Mouse (Mus musculus): Measurements from ENCODE around the gene Cnp.
A peak's percentile ranks its signal among the peaks of the same experiment; 100 is the strongest.

GRCm38 (mm10) chr11:100626701-100627195 is 52.0 kb downstream of the Cnp start:
- TF ChIP-seq CTCF (IDR thresholded peaks at IDR 0.05; ENCODE audit: low read depth) (peak; percentile 93), EP300 (IDR thresholded peaks at IDR 0.05; ENCODE audit: low read depth) (no peak; the same call in 1 of the 2 replicates)
